In genomic region chr12:79825922-79826321, GRCm38 (mm10) we compare ENCODE assay signal across 15 mouse cellular contexts.
DNase-seq lines count a peak whose midpoint lies in the region; ATAC-seq lines count a peak whose summit lies in the region.
"Had no signal": no experiment of that assay in that cellular context is flagged by ENCODE, and none has a peak within 500 bp of the region (broad histone marks: within the 10 kb centered on the region; RNA-seq: fewer than 3 reads in every experiment).

No protein-coding gene starts in this region.

- H3K4me2 ChIP-seq in hindbrain, embryonic 14.5 days (replicated peaks), result no peak overlapping the region
- H3K4me2 ChIP-seq in midbrain, embryonic 12.5 days (replicated peaks), result no peak overlapping the region
- no peak overlapping the region for H3K4me2 ChIP-seq in midbrain, embryonic 16.5 days (ENCODE audit: low read length)
- H3K4me2 ChIP-seq: liver, embryonic 13.5 days had no signal

- H3K27me3 ChIP-seq in hindbrain, embryonic 10.5 days (ENCODE audit: insufficient read depth, poor library complexity, severe bottlenecking), result no peaks in the 10 kb centered on the region
- no peaks in the 10 kb centered on the region for H3K27me3 ChIP-seq in hindbrain, embryonic 14.5 days (ENCODE audit: control insufficient read depth, insufficient read depth, low read length)
- H3K27me3 ChIP-seq in midbrain, embryonic 12.5 days, result 0 out of 2 replicates have a peak, but pooled peaks cover 5% of the 10 kb centered on the region
- H3K27me3 ChIP-seq in midbrain, embryonic 16.5 days (ENCODE audit: control insufficient read depth, insufficient read depth, low read depth, low read length), result no peaks in the 10 kb centered on the region
- no peaks in the 10 kb centered on the region for H3K27me3 ChIP-seq in embryonic facial prominence, embryonic 10.5 days (replicated peaks; ENCODE audit: low read depth, poor library complexity, severe bottlenecking)
- H3K27me3 ChIP-seq: liver, embryonic 13.5 days had no signal

- ATAC-seq in hindbrain, embryonic 14.5 days (ENCODE audit: low FRiP score), result no peak
- peak; percentile 41; the same call in 1 of the 2 replicates for ATAC-seq in midbrain, embryonic 12.5 days (ENCODE audit: low FRiP score, low read depth)
- ATAC-seq in midbrain, embryonic 16.5 days, result no peak

- no peaks in the 10 kb centered on the region for H3K9me3 ChIP-seq in hindbrain, embryonic 10.5 days
- H3K9me3 ChIP-seq in hindbrain, embryonic 14.5 days (ENCODE audit: control insufficient read depth, low read length), result no peaks in the 10 kb centered on the region
- no peaks in the 10 kb centered on the region for H3K9me3 ChIP-seq in midbrain, embryonic 12.5 days
- H3K9me3 ChIP-seq in midbrain, embryonic 16.5 days (replicated peaks; ENCODE audit: control insufficient read depth, low read length, poor library complexity, severe bottlenecking), result no peaks in the 10 kb centered on the region
- H3K9me3 ChIP-seq in embryonic facial prominence, embryonic 10.5 days, result no peaks in the 10 kb centered on the region
- H3K9me3 ChIP-seq: G1E; liver, embryonic 13.5 days had no signal

- DNase-seq in hindbrain, embryonic 10.5 days (ENCODE audit: low spot score), result no peak
- no peak for DNase-seq in hindbrain, embryonic 14.5 days (ENCODE audit: low spot score)
- DNase-seq in embryonic facial prominence, embryonic 10.5 days (ENCODE audit: low spot score), result no peak
- peak; percentile 74 for DNase-seq in retina, embryonic 14.5 days (ENCODE audit: low spot score)
- DNase-seq in liver, result no peak
- DNase-seq: adrenal gland, postnatal 25 days; cerebellum, postnatal 10 days; kidney, adult 11 months; left cerebral cortex, postnatal 4 days; liver, embryonic 13.5 days; lung, postnatal 10 days; thymus, postnatal 14 days had no signal

- H3K36me3 ChIP-seq in hindbrain, embryonic 10.5 days, result no peaks in the 10 kb centered on the region
- H3K36me3 ChIP-seq in hindbrain, embryonic 14.5 days (replicated peaks; ENCODE audit: control insufficient read depth, insufficient read depth), result no peaks in the 10 kb centered on the region
- no peaks in the 10 kb centered on the region for H3K36me3 ChIP-seq in midbrain, embryonic 12.5 days
- no peaks in the 10 kb centered on the region for H3K36me3 ChIP-seq in midbrain, embryonic 16.5 days (ENCODE audit: control insufficient read depth, insufficient read depth, low read length)
- no peaks in the 10 kb centered on the region for H3K36me3 ChIP-seq in embryonic facial prominence, embryonic 10.5 days (replicated peaks)
- H3K36me3 ChIP-seq: G1E; liver, embryonic 13.5 days had no signal

- 24% methylated on average over 7 of the region's 7 CpGs for WGBS in hindbrain, embryonic 10.5 days
- 9% methylated on average over 7 of the region's 7 CpGs for WGBS in hindbrain, embryonic 14.5 days
- 17% methylated on average over 7 of the region's 7 CpGs for WGBS in midbrain, embryonic 12.5 days
- 13% methylated on average over 7 of the region's 7 CpGs for WGBS in midbrain, embryonic 16.5 days
- 42% methylated on average over 7 of the region's 7 CpGs for WGBS in embryonic facial prominence, embryonic 10.5 days

- no peak overlapping the region for H3K9ac ChIP-seq in hindbrain, embryonic 14.5 days
- no peak overlapping the region for H3K9ac ChIP-seq in midbrain, embryonic 12.5 days (replicated peaks)
- no peak overlapping the region for H3K9ac ChIP-seq in midbrain, embryonic 16.5 days (ENCODE audit: low read depth, low read length)
- H3K9ac ChIP-seq: liver, embryonic 13.5 days had no signal

- H3K4me3 ChIP-seq in hindbrain, embryonic 10.5 days, result no peak overlapping the region
- no peak overlapping the region for H3K4me3 ChIP-seq in hindbrain, embryonic 14.5 days (replicated peaks; ENCODE audit: low read length)
- no peak overlapping the region for H3K4me3 ChIP-seq in midbrain, embryonic 12.5 days
- H3K4me3 ChIP-seq in midbrain, embryonic 16.5 days (ENCODE audit: low read depth, low read length), result no peak overlapping the region
- H3K4me3 ChIP-seq in embryonic facial prominence, embryonic 10.5 days, result no peak overlapping the region
- H3K4me3 ChIP-seq: liver, embryonic 13.5 days had no signal

- H3K27ac ChIP-seq in hindbrain, embryonic 10.5 days, result peak overlapping the region; percentile 85
- H3K27ac ChIP-seq in hindbrain, embryonic 14.5 days, result no peak overlapping the region
- peak overlapping the region; percentile 35; the same call in 1 of the 2 replicates for H3K27ac ChIP-seq in midbrain, embryonic 12.5 days (replicated peaks)
- no peak overlapping the region for H3K27ac ChIP-seq in midbrain, embryonic 16.5 days (ENCODE audit: low read length)
- H3K27ac ChIP-seq in embryonic facial prominence, embryonic 10.5 days (replicated peaks), result peak overlapping the region; percentile 69
- H3K27ac ChIP-seq: liver, embryonic 13.5 days had no signal

- H3K4me1 ChIP-seq in hindbrain, embryonic 10.5 days (replicated peaks), result peaks cover 53% of the 10 kb centered on the region
- peaks cover 9% of the 10 kb centered on the region; the same call in 1 of the 2 replicates for H3K4me1 ChIP-seq in hindbrain, embryonic 14.5 days (replicated peaks; ENCODE audit: control insufficient read depth, insufficient read depth, low read length)
- H3K4me1 ChIP-seq in midbrain, embryonic 12.5 days, result peaks cover 18% of the 10 kb centered on the region
- no peaks in the 10 kb centered on the region for H3K4me1 ChIP-seq in midbrain, embryonic 16.5 days (ENCODE audit: control insufficient read depth, insufficient read depth, low read length)
- H3K4me1 ChIP-seq in embryonic facial prominence, embryonic 10.5 days, result peaks cover 58% of the 10 kb centered on the region

Comparison
In these comparisons a context has a peak if more than half of its experiments do, and no peak if none do; other contexts are left out.
1. H3K27ac ChIP-seq: peak in hindbrain, embryonic 10.5 days (single experiment), midbrain, embryonic 12.5 days (single experiment) and embryonic facial prominence, embryonic 10.5 days (single experiment); none in hindbrain, embryonic 14.5 days (single experiment) and midbrain, embryonic 16.5 days (single experiment).